Mouse (Mus musculus) G1E (cell line): ENCODE measurements around the gene Abcb4. TPM values are rescaled to one million over a fixed set of nuclear protein-coding genes. Genes with fewer than 3 reads are reported as not detected.

Source experiments
- ATAC-seq: 2 replicates; pipeline ENCODE4 v1.8.0; 2016; ENCODE audit warnings: mild to moderate bottlenecking; ENCODE audit not compliant: insufficient number of reproducible peaks, poor library complexity, low FRiP score, severe bottlenecking; ENCODE audit errors: extremely low read depth
- DNase-seq: peaks from one replicate; pipeline ENCODE4 v3.0.0; 2012; ENCODE audit warnings: low spot score
- H3K27me3 ChIP-seq: 2 replicates; pipeline ENCODE4 v1.6.1; 2012; ENCODE audit warnings: mild to moderate bottlenecking, low read length, inconsistent platforms; ENCODE audit not compliant: insufficient read depth
- H3K36me3 ChIP-seq: replicated peaks from 2 replicates; pipeline ENCODE3; 2012; ENCODE audit warnings: mild to moderate bottlenecking, inconsistent platforms
- H3K4me1 ChIP-seq: 2 replicates; pipeline ENCODE4 v1.6.1; 2012; ENCODE audit warnings: low read depth, low read length, inconsistent platforms, mixed read lengths; ENCODE audit not compliant: insufficient read depth
- H3K4me3 ChIP-seq: 2 replicates; pipeline ENCODE4 v1.5.1; 2012; ENCODE audit warnings: low read depth, mild to moderate bottlenecking, inconsistent platforms, low read length, moderate library complexity, mixed read lengths
- H3K9me3 ChIP-seq: replicated peaks from 2 replicates; pipeline ENCODE4 v1.6.1; 2012; ENCODE audit warnings: inconsistent platforms
- CTCF ChIP-seq: IDR thresholded peaks from 2 replicates; pipeline ENCODE4 v1.5.1; 2012; ENCODE audit warnings: low read depth, low read length, inconsistent platforms, mixed read lengths
- GATA1 ChIP-seq: IDR thresholded peaks from 2 replicates; pipeline ENCODE4 v1.6.1; 2012; ENCODE audit warnings: borderline replicate concordance, low read length, inconsistent platforms, mixed read lengths
- GATA2 ChIP-seq: IDR thresholded peaks from 2 replicates; pipeline ENCODE4 v1.6.1; 2012; ENCODE audit warnings: low read depth, low read length, inconsistent platforms, borderline replicate concordance
- POLR2AphosphoS5 ChIP-seq: IDR thresholded peaks from 2 replicates; pipeline ENCODE4 v1.6.1; 2012; ENCODE audit warnings: low read depth, low read length, inconsistent platforms; ENCODE audit not compliant: insufficient replicate concordance
- TAL1 ChIP-seq: conservative IDR thresholded peaks from 2 replicates; pipeline ENCODE4 v1.6.1; 2012; ENCODE audit warnings: low read depth, low read length, inconsistent platforms, mixed read lengths
- polyA plus RNA-seq: library from polyadenylated mRNA; stranded (reverse); fragments of >175 nt; gene quantifications from 2 replicates; pipeline ENCODE4 v1.2.3, GENCODE M21; 2012
- total RNA-seq, 2 experiments: library from RNA; stranded (forward) in 1 of 2; stranded (reverse) in 1 of 2; fragments of 200-1000 nt in 1 of 2; fragments of >200 nt in 1 of 2; fragmentation: Nextera tagmentation in 1 of 2; gene quantifications; 2 replicates each; pipeline ENCODE4 v1.2.3; 2014 to 2017

Gene Abcb4
- total and polyA plus RNA-seq, 3 experiments: 0.11 to 35.1 TPM; not detected in 1

DNA sequence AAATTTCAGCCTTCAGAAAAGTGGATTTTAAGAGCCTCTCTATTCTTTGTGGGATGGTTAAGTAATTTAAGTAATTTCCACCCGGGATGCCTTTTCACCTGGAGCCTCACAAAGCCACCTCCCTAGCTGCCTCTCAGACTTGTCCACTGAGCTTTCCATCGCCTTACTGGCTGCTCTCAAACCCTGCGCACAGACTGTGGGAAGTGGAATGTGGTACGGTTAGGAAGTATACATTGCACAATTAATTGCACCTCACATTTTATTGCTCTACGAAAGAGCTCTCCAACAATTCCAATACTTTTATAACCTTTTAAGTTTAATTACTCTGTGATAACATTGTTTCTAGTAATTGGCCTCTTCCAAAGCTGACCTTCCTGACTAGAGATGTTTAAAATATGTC lies 27.2 kb upstream of the Abcb4 start:
- Histone ChIP-seq H3K4me3 (no peak overlapping the region), H3K9me3 (no peaks in the 10 kb centered on the region), H3K27me3 (no peaks in the 10 kb centered on the region), H3K4me1 (no peaks in the 10 kb centered on the region), H3K36me3 (no peaks in the 10 kb centered on the region)
- ATAC-seq: no peak
- DNase-seq: no peak
- TF ChIP-seq GATA2: no peak
- TF ChIP-seq TAL1: no peak
- TF ChIP-seq GATA1: no peak
- TF ChIP-seq POLR2AphosphoS5: no peak
- TF ChIP-seq CTCF: no peak

- H3K4me3 ChIP-seq: no peak overlapping the region
- ATAC-seq: no peak; the same call in 1 of the 2 replicates
- no peaks in the 10 kb centered on the region for H3K4me1 ChIP-seq
- no peak for DNase-seq
- no peaks in the 10 kb centered on the region for H3K36me3 ChIP-seq
- 0 out of 2 replicates have a peak, but pooled peaks cover 4% of the 10 kb centered on the region for H3K27me3 ChIP-seq
- no peaks in the 10 kb centered on the region for H3K9me3 ChIP-seq
- no peak for TF ChIP-seq TAL1
- TF ChIP-seq GATA2: no peak
- TF ChIP-seq POLR2AphosphoS5: no peak
- TF ChIP-seq GATA1: no peak
- TF ChIP-seq CTCF: no peak
Measured at GRCm38 (mm10) chr5:8868019-8868418, 25.5 kb upstream of the Abcb4 start.

DNA sequence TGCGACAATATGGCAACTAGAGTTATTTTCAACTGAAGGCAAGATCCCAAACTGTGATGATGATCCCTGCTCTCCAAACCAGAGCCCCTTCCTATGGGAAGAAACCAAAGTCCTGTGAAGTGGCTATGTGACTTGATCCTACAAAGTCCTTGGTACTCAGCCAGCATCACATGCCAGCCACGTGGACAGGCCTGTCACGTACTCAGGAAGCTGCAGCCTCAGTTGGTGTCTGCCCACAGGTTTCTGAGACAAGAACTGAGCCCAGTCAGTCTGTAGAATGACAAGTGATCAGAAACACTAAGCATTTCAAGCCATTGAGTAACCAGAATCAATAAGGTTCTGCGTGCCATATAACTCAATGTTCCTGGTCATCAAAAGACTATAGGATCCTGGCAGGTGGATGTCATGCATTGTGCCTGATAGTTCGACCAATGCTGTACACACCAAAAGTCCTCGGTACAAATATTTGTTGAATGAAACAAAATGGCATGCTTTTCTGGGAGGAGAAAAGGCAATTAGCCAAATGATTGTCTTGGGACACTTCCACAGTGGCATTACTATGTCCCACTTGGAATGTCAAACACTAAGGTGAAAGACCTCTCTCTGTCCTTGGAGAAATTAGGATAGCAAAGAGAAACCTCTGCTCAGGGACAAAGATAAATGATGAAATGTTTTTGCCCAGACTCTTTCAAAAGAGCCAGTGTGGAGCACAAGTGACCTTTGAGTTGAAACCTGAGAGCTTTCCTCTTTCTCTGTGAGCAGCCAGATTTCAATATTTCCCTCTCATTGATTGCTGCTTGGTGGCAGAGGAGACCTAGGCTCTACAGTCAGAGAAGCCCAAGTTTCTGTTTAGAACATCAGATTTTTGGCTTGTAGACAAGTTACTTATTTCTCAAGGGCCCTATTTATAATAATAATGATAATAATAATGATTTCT lies 20.3 kb upstream of the Abcb4 start:
- no peak for ATAC-seq

GRCm38 (mm10) chr5:8877086-8877485 lies 16.4 kb upstream of the Abcb4 start:
- Histone ChIP-seq H3K4me3 (no peak overlapping the region), H3K27me3 (0 out of 2 replicates have a peak, but pooled peaks cover 5% of the 10 kb centered on the region), H3K36me3 (no peaks in the 10 kb centered on the region), H3K9me3 (no peaks in the 10 kb centered on the region), H3K4me1 (no peaks in the 10 kb centered on the region)
- TF ChIP-seq POLR2AphosphoS5: no peak
- no peak for TF ChIP-seq GATA1
- TF ChIP-seq CTCF: no peak
- no peak for TF ChIP-seq TAL1
- no peak for TF ChIP-seq GATA2
- DNase-seq (no peak), ATAC-seq (no peak)

More for the DNA sequence above, 20.3 kb upstream of the Abcb4 start:
- Histone ChIP-seq H3K4me3 (no peak overlapping the region), H3K9me3 (no peaks in the 10 kb centered on the region), H3K27me3 (0 out of 2 replicates have a peak, but pooled peaks cover 5% of the 10 kb centered on the region), H3K4me1 (no peaks in the 10 kb centered on the region), H3K36me3 (no peaks in the 10 kb centered on the region)
- no peak for DNase-seq
- no peak for TF ChIP-seq CTCF
- no peak for TF ChIP-seq GATA1
- no peak for TF ChIP-seq POLR2AphosphoS5
- no peak for TF ChIP-seq TAL1
- TF ChIP-seq GATA2: no peak

DNA sequence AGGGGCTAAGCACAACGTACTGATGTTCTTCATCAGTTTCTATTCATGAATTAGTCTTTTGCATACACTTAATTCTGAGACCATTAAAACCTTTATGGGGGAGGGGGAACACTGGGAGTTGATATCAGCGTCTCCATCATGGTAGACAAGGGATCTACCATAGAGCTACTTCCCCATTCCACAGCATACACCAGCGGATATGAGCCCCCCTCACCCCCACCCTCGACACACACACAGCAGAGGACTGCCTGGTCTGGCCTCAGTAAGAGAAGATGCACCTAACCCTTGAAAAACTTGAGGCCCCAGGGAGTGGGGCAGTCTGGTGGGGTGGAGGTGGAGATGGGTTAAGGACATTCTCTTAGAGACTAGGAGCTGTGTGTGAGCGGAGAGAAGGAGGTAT lies 15.7 kb upstream of the Abcb4 start:
- Histone ChIP-seq H3K9me3 (no peaks in the 10 kb centered on the region), H3K4me3 (no peak overlapping the region), H3K36me3 (no peaks in the 10 kb centered on the region), H3K4me1 (no peaks in the 10 kb centered on the region), H3K27me3 (0 out of 2 replicates have a peak, but pooled peaks cover 3% of the 10 kb centered on the region)
- DNase-seq: no peak
- ATAC-seq: no peak
- TF ChIP-seq TAL1: no peak
- no peak for TF ChIP-seq GATA2
- TF ChIP-seq POLR2AphosphoS5: no peak
- no peak for TF ChIP-seq CTCF
- no peak for TF ChIP-seq GATA1

- H3K9me3 ChIP-seq: no peaks in the 10 kb centered on the region
- TF ChIP-seq TAL1 (no peak), CTCF (no peak)
- no peak overlapping the region for H3K4me3 ChIP-seq
- H3K36me3 ChIP-seq: no peaks in the 10 kb centered on the region
- ATAC-seq: no peak
- DNase-seq: no peak
- no peaks in the 10 kb centered on the region for H3K27me3 ChIP-seq
- no peaks in the 10 kb centered on the region for H3K4me1 ChIP-seq
Measured at GRCm38 (mm10) chr5:8885837-8886236, 7.7 kb upstream of the Abcb4 start.

DNA sequence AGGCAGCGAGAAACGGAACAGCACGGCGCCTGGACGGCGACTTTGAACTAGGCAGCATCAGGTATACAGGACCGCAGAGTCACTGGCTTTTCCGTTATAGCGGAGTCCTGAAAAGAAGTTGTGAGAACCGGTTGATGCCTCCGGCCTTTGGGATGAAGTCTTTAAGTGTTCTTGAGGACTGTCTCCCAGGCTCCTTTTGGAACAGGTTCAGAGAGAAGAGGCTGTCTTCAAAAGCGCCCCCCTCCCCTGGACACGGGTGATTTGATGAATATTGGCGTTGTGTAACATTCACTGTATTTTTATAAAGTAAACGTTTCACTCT lies 548 bp downstream of the Abcb4 start:
- Histone ChIP-seq H3K27me3 (peaks cover 3% of the 10 kb centered on the region; the same call in 1 of the 2 replicates), H3K9me3 (no peaks in the 10 kb centered on the region), H3K4me1 (no peaks in the 10 kb centered on the region), H3K36me3 (no peaks in the 10 kb centered on the region), H3K4me3 (no peak overlapping the region)
- DNase-seq (no peak), ATAC-seq (no peak)
- TF ChIP-seq GATA1 (no peak), GATA2 (no peak), TAL1 (no peak), POLR2AphosphoS5 (no peak), CTCF (no peak)
